Mouse (Mus musculus) bone marrow, adult 2 months (tissue): Measurements from ENCODE around the gene Cpne8.

Source experiments
- CTCF ChIP-seq: fragments of 200-500 bp; IDR thresholded peaks from 2 replicates; pipeline ENCODE4 v1.5.1; 2011; ENCODE audit warnings: low read length, control low read depth; ENCODE audit not compliant: control insufficient read depth, insufficient read depth
- POLR2A ChIP-seq: fragments of 200-500 bp; IDR thresholded peaks from 2 replicates; pipeline ENCODE4 v1.6.1; 2011; ENCODE audit warnings: low read depth, mild to moderate bottlenecking, control low read depth, low read length, borderline replicate concordance; ENCODE audit not compliant: control insufficient read depth

GRCm38 (mm10) chr15:90512769-90513168, 166.5 kb downstream of the Cpne8 start:
- TF ChIP-seq CTCF (no peak), POLR2A (no peak)
